Mouse (Mus musculus) adrenal gland, adult 10 weeks (tissue): ENCODE data around the gene Olfr362. TPM values are rescaled to one million over a fixed set of nuclear protein-coding genes. Genes with fewer than 3 reads are reported as not detected.

Source experiments
- polyA plus RNA-seq: library from polyadenylated mRNA; stranded (reverse); fragments of 350-450 nt; fragmentation: Illumina TruSeq; extraction: RNeasy Lipid Tissue Mini Kit (QIAGEN cat#74804); gene quantifications from one replicate; pipeline ENCODE4 v1.2.3, GENCODE M21; 2014; ENCODE audit warnings: low read depth, low replicate concordance

Olfr362 gene
- polyA plus RNA-seq, result not detected

DNA sequence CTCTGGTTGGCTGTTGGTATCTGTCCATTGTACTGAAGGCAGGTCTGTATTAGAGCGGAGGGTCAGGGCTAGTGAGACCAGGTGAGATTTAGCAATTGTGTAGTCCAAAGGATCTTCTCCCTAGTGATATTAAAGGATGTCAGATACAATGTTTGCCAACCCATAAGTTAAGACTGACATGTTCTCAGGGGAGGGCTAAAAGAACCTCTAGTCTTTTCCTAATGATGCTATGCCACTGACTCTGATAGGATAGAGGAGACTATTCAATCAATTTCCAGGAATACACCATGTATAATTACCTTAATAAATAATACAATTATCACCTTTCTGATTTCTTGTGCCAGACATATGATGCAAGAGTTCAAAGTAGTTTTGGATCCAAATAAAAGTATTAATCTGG lies at the start of gene Olfr362:
TSS of gene Olfr362 (minus strand) at position 101 of the 400 bp plus-strand sequence.

DNA sequence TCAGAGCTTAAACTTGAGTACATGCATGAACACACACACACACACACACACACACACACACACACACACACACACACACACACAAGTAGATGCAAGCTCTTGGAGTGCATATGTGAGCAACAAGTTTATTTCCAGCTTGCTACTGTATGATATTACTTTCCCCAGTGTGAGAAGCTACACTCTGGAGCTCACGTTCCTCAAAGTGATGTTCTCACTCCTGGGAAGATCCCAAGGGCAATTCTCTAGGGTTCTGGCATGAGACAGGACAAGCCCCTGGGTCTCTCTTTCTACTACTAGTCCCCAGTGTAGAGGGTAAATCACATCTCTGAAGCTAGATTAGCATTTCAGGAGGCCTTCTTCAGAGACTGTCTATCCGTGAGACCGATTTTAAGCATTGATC lies 21.3 kb upstream of the Olfr362 start, which contains the start of gene Olfr364-ps1:
TSS of gene Olfr364-ps1 (plus strand) at position 301 of the 400 bp plus-strand sequence.

DNA sequence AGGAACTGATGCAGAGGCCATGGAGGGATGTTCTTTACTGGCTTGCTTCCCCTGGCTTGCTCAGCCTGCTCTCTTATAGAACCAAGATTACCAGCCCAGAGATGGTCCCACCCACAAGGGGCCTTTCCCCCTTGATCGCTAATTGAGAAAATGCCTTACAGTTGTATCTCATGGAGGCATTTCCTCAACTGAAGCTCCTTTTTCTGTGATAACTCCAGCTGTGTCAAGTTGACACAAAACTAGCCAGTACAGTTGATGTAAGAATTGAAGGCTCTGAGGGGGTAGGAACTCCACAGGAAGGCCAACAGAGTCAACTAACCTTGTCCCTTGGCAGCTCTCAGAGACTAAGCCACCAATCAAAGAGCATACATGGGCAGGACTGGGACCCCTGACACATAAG lies 28.5 kb downstream of the Olfr362 start, which contains the start of gene Olfr361:
TSS of gene Olfr361 (minus strand) at position 101 of the 400 bp plus-strand sequence.

GRCm38 (mm10) chr2:37065446-37065845 lies 52.3 kb downstream of the Olfr362 start, which contains the start of gene Olfr360:
Gene Olfr360, plus strand, starts transcription at chr2:37065746.

Other genes starting within 250 kb of the Olfr362 start
- gene Olfr352, start 249.4 kb downstream of the Olfr362 start, polyA plus RNA-seq, result not detected
- not detected for gene Olfr353, start 225.0 kb downstream of the Olfr362 start, polyA plus RNA-seq
- gene Olfr354, start 212.2 kb downstream of the Olfr362 start, polyA plus RNA-seq, result not detected
- gene Olfr355, start 189.0 kb downstream of the Olfr362 start, polyA plus RNA-seq, result not detected
- gene Olfr356, start 180.8 kb downstream of the Olfr362 start, polyA plus RNA-seq, result not detected
- gene Olfr357, start 124.1 kb downstream of the Olfr362 start, polyA plus RNA-seq, result not detected
- not detected for gene Olfr358, start 108.6 kb downstream of the Olfr362 start, polyA plus RNA-seq
- gene Olfr360, start 52.2 kb downstream of the Olfr362 start, polyA plus RNA-seq, result not detected
- gene Olfr361, start 28.6 kb downstream of the Olfr362 start, polyA plus RNA-seq, result not detected
- gene Olfr364-ps1, start 21.4 kb upstream of the Olfr362 start, polyA plus RNA-seq, result not detected
- gene Olfr365, start 70.3 kb upstream of the Olfr362 start, polyA plus RNA-seq, result not detected
- gene Olfr366, start 93.7 kb upstream of the Olfr362 start, polyA plus RNA-seq, result not detected
- not detected for gene Olfr368, start 208.6 kb upstream of the Olfr362 start, polyA plus RNA-seq
- 111 TPM for gene Pdcl, start 241.4 kb upstream of the Olfr362 start, polyA plus RNA-seq